Mouse (Mus musculus): ENCODE data around the gene Hist1h2ai.
"Not testable (repeated sequence)": the region's sequence is repeated elsewhere in the genome, so short reads cannot be mapped to it uniquely, and the experiment has no call there.

DNA sequence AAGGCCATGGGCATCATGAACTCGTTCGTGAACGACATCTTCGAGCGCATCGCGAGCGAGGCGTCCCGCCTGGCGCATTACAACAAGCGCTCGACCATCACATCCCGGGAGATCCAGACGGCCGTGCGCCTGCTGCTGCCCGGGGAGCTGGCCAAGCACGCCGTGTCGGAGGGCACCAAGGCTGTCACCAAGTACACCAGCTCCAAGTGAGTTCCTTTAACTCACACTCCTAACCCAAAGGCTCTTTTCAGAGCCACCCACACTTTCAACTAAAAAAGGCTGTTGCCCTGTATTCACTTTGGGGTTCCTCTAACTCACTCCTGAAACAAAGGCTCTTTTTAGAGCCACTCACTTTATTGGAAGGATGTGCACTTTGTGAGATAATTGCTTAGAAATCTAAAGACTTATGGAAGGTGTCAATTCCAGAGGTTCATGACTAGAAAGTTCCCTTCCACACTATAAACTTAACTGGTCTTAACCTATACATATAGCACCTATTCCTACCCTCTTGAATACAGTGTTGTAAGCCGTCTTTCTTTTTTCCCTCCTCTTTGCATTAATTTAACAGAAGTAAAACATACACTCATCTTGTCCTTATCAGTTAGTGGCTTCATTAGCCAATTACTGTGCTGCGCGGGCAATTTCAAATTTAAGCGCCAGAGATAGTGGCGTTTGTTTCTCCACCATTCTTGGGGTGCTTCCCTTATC, 38.2 kb downstream of the Hist1h2ai start:
- TF ChIP-seq CTCF (IDR thresholded peaks at IDR 0.05; ENCODE audit: extremely low read depth, insufficient read length, insufficient replicate concordance, low read depth, low read length); POLR2A (IDR thresholded peaks at IDR 0.05; ENCODE audit: low read depth, low read length): not testable (repeated sequence)

Data from small intestine, adult 2 months (tissue).